Mouse (Mus musculus): ENCODE data around the gene Ercc6l2.

- no peak for TF ChIP-seq CTCF (IDR thresholded peaks at IDR 0.05; ENCODE audit: borderline replicate concordance, control insufficient read depth, extremely low read depth, insufficient read depth, low read length, poor library complexity)
- no peak for TF ChIP-seq POLR2A (IDR thresholded peaks at IDR 0.05; ENCODE audit: control insufficient read depth, extremely low read depth, insufficient read depth, low read length, poor library complexity)
These were observed 129.4 kb downstream of the Ercc6l2 start for GRCm38 (mm10) chr13:63944344-63945021.
